8 mouse cellular contexts compared by ENCODE assay signal in genomic region chr1:88008211-88008697, GRCm38 (mm10). TPM values are rescaled to one million over a fixed set of nuclear protein-coding genes. Genes with fewer than 3 reads are reported as not detected.
DNase-seq lines count a peak whose midpoint lies in the region; ATAC-seq and TF ChIP-seq lines count a peak whose summit lies in the region.

Usp40 (minus strand) TSS chr1:88008551.

- no peak for TF ChIP-seq CTCF in gastrocnemius, adult 2 months (IDR thresholded peaks at IDR 0.05)
- no peak for TF ChIP-seq CTCF in hindbrain, postnatal 0 days (IDR thresholded peaks at IDR 0.05; ENCODE audit: low read depth)
- no peak for TF ChIP-seq CTCF in left cerebral cortex, adult 2 months (IDR thresholded peaks at IDR 0.05)

- peak within 1 kb of the TSS; percentile 93 for H3K4me3 ChIP-seq in gastrocnemius, adult 2 months
- peak within 1 kb of the TSS; percentile 61 for H3K4me3 ChIP-seq in hindbrain, postnatal 0 days (ENCODE audit: low read length)
- H3K4me3 ChIP-seq in left cerebral cortex, adult 2 months: peak within 1 kb of the TSS; percentile 83

- peak within 1 kb of the TSS; percentile 82 for H3K9ac ChIP-seq in hindbrain, postnatal 0 days (replicated peaks; ENCODE audit: low read length)

- no peaks in the 10 kb centered on the region for H3K9me3 ChIP-seq in hindbrain, postnatal 0 days (ENCODE audit: low read length)

- no peaks in the 10 kb centered on the region for H3K27me3 ChIP-seq in hindbrain, postnatal 0 days (ENCODE audit: insufficient read depth, low read length)

- under 1% methylated on average over 45 of the region's 45 CpGs for WGBS in hindbrain, postnatal 0 days

- peak; percentile 28 for DNase-seq in WW6 (ENCODE audit: low read depth, low spot score)
- peak; percentile 52 to 76 for DNase-seq in cerebellum, postnatal 4 days (ENCODE audit: low spot score in 2 of 2)
- peak; percentile 90 for DNase-seq in gastrocnemius, adult 2 months
- DNase-seq in hindbrain, postnatal 0 days (ENCODE audit: low spot score): peak; percentile 90
- peak; percentile 79 to 83 for DNase-seq in left cerebral cortex, adult 2 months (ENCODE audit: extremely low spot score in 1 of 2, low spot score in 2 of 2)
- DNase-seq in right cerebral cortex, postnatal 10 days (ENCODE audit: low spot score in 2 of 2): peak; percentile 87 to 88
- peak; percentile 71 for DNase-seq in urinary bladder, postnatal 25 days (ENCODE audit: low spot score)

- H3K36me3 ChIP-seq in hindbrain, postnatal 0 days (ENCODE audit: insufficient read depth, low read length): no peaks in the 10 kb centered on the region

- intact Hi-C loops in gastrocnemius, adult 2 months (cut with DNase I): no loop called here
- intact Hi-C loops in left cerebral cortex, adult 2 months (cut with DNase I): no loop called here

- peak within 1 kb of the TSS; percentile 99 for H3K27ac ChIP-seq in gastrocnemius, adult 2 months
- peak within 1 kb of the TSS; percentile 92 for H3K27ac ChIP-seq in hindbrain, postnatal 0 days
- peak within 1 kb of the TSS; percentile 96 for H3K27ac ChIP-seq in left cerebral cortex, adult 2 months

- no peaks in the 10 kb centered on the region for H3K4me1 ChIP-seq in hindbrain, postnatal 0 days (ENCODE audit: insufficient read depth, low read length)

- H3K4me2 ChIP-seq in hindbrain, postnatal 0 days (ENCODE audit: low read depth, low read length): peak within 1 kb of the TSS; percentile 58

- ATAC-seq in hindbrain, postnatal 0 days: peak; percentile 96
- peak; percentile 94 for ATAC-seq in megakaryocyte, adult 5-6 weeks (ENCODE audit: poor library complexity, severe bottlenecking)

RNA-seq across cellular contexts. Expression of gene Usp40, which starts in this region (rescaled TPM):
- 10 to 100 TPM; 10.1 to 10.5 TPM for total RNA-seq in gastrocnemius, adult 2 months (2021)
- 12.0 and 18.2 TPM in 2 replicates for total RNA-seq in hindbrain, postnatal 0 days (2014; rRNA removed)
- 9.2 and 11.5 TPM in 2 replicates for polyA plus RNA-seq in hindbrain, postnatal 0 days (2015; fragmentation: Nextera tagmentation; extraction: Ambion mirVana)
- 10 to 100 TPM; 24.2 to 25.4 TPM for total RNA-seq in left cerebral cortex, adult 2 months (2021)
- 7.0 and 8.8 TPM in 2 replicates for total RNA-seq in megakaryocyte, adult 5-6 weeks (2015)
- 12.8 and 18.9 TPM in 2 replicates for total RNA-seq in megakaryocyte, adult 5-6 weeks (2017)

Comparison
In these comparisons a context has a peak if more than half of its experiments do, and no peak if none do; other contexts are left out.
1. Peak in every context shown above with its lines: DNase-seq, ATAC-seq, H3K4me3 ChIP-seq and H3K27ac ChIP-seq.
2. DNase-seq: peak in every context shown above with its lines; median percentile 90 in gastrocnemius, adult 2 months; 90 in hindbrain, postnatal 0 days; 88 in right cerebral cortex, postnatal 10 days; 81 in left cerebral cortex, adult 2 months; 71 in urinary bladder, postnatal 25 days; 64 in cerebellum, postnatal 4 days; 28 in WW6.